Mouse (Mus musculus) neural tube, embryonic 10.5 days (tissue): ENCODE measurements at regions not wholly inside any gene's neighbourhood (a gene's known extent, or its start where the extent isn't known, plus 50 kb on each side); places are given as distances from the start of the nearest gene placed in this dataset.

Experiments
- DNase-seq: peaks from one replicate; pipeline ENCODE4 v3.0.0-alpha.2; 2017; ENCODE audit warnings: low spot score; ENCODE audit errors: extremely low spot score

DNA sequence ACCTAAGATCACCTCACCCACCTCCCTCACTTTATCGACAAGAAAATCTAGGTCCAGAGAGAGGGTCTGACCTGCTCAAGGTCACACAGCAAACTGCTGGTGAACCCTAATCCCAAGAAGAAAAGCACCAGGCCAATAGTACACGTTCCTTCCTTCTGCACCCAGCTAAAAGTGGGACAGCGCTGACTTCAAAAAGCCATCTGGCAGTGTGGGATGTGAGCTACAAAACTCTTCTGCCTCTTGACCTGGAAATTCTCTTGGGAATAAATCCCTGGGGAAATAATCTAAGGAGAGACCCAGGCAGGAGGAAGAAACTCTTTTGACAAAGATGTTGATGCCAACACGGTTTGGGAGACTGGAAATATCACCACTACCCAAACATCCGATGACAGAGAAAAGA is 175.4 kb downstream of the Cct6b start:
- no peak for DNase-seq

DNA sequence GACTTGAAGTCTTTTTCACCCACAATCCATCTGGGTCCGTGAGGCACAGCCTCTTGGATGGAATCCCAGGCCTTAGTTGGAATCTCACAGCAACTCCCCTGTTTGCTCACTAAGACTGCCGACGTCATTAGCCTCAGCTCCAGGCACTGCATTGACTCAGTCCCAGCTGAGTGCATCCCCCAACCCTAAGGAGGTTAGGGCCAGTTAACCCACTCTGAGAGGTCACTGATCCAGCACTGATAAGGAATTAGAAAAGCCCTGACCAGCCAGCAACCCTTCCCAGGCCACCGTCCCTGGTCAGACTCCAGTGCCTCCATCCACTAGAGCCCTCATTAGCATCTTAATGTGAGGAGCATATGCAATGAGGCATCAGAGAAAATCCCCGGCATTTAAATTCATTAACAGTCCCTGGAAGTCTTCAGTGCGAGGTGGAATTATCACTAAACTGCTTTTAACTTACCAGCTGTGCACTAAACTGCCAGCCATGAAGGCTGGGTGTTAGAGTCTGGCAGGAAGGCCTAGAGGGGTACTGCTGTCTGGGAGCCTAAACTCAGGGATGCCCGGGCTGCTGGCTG is 184.2 kb downstream of the Cct6b start:
- DNase-seq: no peak

DNA sequence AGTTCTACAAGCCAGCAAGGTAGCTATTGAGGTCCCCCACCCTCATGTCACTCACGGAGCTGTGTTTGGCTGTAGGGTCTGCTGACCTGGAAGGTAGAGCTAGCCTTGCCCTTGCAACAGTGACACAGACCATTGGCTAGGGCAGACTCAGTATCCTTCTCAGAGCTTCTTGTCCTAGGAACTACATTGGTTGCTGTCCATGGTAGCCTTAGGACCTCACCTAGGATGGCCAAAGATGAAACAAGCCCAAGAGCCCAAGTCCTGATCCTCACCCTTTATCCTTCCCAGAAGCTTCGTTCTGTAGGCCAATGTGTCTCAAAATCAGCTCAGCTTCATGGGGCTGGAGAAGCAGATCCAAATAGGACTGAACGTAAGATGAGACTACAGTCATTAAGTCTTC is 187.3 kb downstream of the Tmem132e start:
- no peak for DNase-seq

DNA sequence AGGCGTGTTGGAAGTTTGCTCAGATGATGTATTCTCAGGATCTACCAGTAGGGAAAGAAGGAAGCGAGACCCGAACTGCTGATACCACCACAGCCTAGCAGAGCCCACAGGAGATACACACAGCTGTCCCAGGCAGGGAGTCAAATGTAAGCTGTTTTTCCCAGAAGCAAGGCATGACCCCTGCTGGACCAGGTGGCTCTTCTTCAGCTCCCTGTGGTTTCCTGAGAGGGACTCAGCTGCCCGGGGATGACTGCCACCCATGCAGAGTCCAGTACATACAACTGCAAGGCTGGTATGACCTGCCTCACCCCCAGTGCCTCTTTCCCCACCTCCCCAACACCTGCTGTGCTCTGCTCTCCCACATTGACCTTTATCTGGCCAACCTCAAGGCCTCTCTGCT is 184.4 kb downstream of the Tmem132e start:
- no peak for DNase-seq

DNA sequence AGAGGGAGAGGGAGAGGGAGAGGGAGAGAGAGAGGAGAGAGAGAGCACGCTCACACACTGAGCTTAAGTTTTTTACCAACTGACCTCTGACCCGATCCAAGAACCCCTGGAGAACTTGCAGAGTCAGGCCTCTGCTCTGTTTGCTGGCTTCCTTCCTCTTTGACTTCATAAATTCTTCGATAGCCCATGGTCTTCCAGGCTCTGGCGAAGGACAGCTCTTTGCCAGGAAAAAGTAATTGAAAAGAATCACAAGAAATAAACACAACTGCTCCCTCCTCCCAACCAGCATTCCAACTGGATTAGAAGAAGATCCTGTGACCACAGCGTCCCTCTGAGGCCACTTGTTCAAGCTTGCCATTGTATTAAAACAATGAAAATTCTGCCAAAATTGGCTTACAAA is 182.8 kb downstream of the Tmem132e start:
- DNase-seq: no peak

DNA sequence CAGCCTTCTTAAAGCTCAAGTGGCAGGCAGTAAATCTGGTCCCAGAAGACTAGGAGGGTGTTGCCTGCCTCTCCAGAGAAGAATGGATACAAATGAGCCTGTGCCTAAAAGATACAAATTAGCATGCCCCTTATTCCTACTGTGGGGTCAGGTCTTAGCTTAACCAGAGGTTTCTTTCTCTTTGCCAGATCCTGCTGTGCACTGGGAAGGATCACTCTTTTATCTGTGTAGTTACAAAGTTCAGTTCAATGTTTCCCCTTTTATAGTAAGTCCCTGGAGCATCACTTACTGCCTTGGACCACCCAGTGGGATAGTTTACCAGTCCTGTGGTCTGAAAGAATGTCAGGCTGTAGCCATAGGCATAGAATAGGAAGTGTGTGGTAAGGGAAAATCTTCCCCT is 181.1 kb downstream of the Tmem132e start:
- DNase-seq: no peak

DNA sequence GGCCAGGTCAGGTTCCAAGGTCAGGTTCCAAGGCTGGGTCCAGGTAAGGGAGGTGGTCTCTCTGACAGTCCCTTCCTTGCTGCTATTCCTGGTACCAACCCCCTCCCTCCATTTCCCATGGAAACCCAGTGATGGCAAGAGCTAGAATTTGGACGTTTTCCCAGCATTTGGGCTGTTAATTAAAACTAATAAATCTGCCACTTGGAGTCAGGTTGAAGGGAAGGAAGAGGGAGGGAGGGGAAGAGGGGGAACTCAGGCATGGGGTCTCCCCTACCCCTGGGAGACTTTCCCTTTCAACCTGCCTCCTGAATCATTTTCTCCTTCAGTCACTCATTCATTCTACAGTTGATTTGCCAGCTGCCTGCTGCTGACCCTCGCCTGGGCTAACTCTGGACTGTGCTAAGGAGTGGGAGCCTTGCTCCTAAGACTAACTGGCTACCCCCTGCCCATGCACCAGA is 179.5 kb downstream of the Tmem132e start:
- no peak for DNase-seq

DNA sequence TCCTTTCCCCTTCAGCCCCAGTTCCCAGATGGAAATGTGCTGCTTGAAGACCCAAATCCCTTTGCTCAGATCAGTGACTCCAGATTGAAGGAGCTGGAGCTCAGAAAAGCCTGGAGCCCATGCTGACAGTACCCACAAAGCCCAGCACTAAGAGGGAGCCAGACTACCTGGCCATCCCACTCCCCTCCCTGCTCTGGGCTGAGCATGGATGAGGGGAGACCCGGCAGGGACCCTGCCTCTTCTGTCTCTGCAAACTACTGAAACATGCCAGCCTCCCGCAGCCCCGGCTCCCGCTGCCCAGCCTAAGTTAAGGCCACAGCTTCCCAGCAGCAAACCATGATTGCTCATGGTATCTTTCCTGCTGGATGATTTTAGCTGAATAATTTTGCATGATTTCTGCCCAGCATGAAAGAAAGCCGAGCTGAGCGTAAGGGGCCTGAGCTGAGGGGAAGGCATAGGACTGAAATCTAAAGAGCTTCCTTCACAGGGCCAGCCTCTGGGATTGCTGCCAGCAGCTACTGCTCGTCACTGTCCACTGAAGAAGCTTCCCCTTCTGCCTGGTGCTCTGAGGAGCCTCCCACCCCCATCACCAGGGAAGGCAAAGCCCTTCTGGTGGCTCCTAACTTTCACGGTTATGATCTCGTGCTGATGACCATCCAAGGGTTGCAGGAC is 178.4 kb downstream of the Tmem132e start:
- no peak for DNase-seq

DNA sequence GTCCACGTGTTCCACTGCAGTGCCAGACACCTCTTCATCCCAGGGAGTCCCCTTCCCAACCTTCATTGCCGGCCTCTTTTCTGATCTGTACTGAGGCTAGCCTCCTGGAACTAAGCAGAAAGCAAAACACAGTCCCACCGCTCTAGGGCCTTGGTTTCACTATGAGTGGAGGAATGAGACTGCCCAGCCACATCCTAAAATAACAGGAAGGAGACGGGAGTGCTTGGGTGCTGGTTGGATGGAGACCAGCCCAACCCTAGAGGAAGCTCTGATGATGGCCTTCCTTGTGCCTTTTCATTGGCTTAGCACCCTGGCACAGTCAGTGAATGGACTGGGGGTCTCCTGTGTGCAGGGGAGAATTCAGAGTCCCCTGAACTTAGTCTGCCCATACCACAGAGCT is 177.4 kb downstream of the Tmem132e start:
- DNase-seq: no peak

DNA sequence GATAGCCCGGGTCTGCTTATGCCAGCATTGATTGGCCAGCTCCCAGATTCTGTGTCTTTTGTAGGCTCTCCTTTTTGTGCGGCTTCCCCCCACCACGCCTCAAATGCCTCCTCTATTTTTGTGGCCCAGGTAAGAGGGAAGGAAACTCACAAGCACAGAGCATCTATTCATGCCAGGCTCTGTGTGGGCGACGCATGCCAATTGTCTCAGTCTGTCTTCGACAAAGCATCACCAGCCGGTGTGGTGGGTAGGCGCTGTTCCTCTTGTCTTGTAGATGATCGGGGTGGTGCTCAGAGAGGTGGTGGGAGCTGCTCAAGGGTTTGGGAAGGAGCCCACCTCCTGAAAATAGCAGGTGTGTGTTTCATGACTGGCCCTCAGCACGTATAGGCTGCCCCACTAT is 175.5 kb downstream of the Tmem132e start:
- DNase-seq: no peak

DNA sequence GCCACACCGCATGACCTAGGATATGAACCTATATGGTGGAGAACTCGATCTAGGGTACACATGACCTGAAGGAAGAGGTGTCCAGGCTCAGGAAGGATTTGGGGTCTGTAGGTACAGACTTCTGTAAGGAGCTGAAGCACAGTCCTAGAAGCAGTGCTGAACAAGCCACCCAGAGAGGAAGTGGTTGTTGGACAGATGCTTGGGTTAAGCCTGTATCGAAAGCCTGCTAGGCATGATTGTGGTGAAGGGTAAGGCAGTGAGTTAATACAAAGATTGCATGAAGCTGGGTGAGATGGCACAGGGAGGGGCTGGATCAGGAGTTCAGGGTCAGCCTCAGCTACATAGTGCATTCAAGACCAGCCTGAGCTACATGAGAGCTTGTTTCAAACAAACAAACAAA is 153.3 kb downstream of the Tmem132e start:
- no peak for DNase-seq

DNA sequence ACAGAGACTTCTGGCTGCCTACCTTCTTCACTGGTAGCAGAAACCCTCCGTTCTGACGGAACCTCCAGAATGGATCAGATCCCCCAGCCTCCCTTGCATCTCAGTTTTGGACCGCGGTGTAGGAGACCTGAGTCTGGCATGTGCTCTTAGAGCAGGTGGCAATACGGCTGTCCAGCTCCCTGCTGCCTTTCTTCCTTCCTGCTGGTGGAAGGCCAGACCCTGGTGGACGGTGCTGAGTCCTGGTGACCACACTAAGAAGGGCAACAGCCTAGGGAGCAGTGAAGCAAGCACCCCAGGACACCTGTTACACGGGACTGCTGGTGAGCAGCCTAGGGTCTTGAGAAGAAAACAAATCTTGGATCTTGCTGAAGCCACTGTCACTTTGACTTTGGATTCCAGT is 152.7 kb downstream of the Tmem132e start:
- DNase-seq: no peak

DNA sequence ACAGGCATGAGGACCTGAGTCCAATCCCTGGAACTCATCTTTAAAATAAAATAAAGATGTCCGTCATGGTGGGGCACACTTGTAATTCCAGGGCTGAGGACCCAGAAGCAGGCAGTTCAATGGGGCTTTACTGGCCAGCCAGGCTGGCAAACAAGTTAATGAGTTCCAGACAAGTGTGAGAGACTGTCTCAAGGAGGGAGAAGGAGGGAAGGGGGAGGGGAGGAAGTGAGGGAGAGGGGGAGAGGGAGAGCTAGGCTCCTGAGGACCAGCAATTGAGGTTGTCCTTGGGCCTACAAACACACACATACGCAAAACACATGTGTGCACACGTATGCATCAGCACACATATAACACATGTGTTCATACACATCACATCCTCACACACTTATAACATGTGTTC is 149.2 kb downstream of the Tmem132e start:
- no peak for DNase-seq

DNA sequence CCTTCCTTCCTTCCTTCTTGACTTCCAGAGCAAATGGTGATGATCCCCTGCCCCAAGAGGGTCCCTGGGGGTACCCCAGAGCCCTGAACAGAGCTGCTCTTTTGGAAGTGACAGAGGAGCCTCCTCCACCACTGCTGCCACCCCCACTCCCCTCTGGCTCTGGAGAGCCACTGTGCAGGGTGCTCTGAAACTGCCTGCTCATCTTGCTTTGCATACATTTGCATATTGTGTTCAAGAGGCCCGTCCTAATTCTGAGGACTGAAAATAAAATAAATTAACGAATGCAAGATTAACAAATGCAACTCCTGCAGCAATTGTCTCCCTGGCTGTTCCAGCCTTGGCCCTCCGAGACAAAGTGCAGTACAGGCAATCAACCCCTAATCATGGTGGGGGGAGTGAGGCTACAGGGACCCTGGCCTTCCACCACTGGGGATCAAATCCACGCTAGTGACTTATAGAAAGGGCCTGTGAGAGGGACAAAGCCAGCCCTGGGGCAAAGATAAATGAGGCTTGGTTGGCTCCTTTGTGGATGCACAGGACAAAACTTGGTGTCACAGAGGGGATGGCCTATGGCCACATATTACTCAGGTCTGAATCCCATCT is 134.6 kb downstream of the Tmem132e start:
- no peak for DNase-seq

DNA sequence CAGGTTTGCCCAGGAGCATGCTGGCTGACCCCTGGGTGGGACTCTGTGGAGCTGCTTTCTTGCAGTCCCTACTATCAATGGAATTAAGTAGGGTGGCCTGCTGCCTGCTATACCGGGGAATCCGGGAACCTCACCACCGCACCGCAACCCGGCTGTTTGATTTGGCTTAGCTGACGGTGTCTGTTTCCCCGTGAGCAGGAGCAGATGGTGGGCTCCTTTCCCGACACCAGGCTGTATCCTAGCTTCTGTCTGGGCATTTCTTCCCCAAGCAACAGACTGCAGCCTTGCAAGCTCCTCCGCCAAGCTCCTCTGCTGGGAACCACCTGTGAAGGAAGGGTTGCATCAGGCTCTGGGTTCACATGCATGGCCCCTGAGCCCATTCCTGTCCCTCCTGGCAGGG is 132.7 kb downstream of the Tmem132e start:
- no peak for DNase-seq

DNA sequence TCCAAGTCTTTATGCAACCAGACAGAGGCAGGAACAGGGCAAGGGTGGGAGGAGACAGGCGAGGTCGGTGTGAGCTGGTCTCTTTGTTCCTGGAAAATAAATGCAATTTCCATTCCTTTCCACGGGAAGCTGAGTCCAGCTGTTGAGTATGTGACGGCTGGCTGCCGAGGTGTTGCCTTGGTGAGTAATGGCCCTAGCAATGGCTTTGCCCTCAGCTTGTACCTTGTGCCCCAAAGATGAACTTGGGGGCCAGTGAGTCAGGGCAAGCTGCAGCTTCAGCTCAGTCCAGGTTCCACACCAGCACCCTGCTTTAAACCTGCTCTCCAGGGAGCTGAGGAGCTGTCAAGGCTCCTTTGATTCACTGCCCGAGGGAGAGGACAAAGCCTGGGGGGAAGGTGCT is 130.0 kb downstream of the Tmem132e start:
- DNase-seq: peak; percentile 42

DNA sequence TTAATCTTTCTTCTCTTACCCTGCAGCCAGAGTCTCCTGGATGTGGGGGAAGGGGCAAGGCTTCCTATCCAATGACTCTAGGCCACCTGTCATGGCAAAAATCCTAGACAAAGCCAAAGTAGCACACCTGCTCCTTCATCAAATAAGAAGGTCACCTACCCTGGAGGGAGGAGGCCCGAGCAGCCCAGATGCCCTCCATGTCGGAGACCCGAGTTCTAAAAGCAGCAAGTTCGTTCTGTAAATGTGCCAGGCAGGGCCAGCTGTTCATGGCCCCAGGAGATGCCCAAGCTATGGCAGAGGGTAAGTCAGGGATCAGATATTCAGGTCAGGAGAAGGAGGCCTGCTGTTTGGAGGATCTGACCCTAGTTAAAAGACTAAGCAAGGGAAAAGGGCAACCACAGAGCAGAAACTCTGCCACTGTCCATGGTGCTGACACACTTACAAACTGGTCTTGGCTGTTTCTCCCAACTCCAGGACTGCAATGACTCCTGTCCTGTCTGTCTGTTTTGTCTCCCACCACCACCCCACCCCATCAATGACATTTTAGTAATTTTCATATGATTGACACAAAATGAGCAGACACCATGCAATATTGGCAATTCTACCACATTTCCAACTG is 125.9 kb downstream of the Tmem132e start:
- DNase-seq: peak; percentile 42

DNA sequence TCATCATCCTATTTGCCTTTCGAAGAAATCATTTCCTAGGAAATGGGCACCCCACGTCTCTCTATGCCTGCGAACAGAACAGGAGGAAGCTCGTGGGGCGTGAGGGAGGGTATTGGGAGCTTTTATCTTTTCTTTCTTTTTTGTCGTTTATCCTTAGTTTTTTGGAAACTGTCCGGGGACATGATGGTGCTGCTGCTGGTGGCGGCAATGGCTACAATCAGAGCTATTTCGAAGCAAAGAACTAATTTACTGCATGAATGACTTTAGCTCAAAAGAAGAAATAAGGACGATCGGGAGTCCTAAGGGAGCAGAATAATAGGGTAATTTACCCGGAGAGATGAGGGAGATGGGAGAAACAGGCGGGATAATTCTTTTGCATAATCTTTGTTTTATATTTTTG is 119.9 kb downstream of the Tmem132e start:
- DNase-seq: no peak
